Mouse (Mus musculus) bone marrow, adult 2 months (tissue): Measurements from ENCODE around the gene Olfr507. TPM values are rescaled to one million over a fixed set of nuclear protein-coding genes. Genes with fewer than 3 reads are reported as not detected.
"Not testable (repeated sequence)": the region's sequence is repeated elsewhere in the genome, so short reads cannot be mapped to it uniquely, and the experiment has no call there.

Source experiments
- H3K27ac ChIP-seq: fragments of 200-500 bp; 2 replicates; pipeline ENCODE4 v1.5.1; 2012; ENCODE audit warnings: low read depth, mild to moderate bottlenecking, control low read depth, inconsistent platforms, low read length; ENCODE audit not compliant: control insufficient read depth, poor library complexity, insufficient read depth
- H3K4me1 ChIP-seq: fragments of 200-500 bp; 2 replicates; pipeline ENCODE4 v1.6.1; 2011; ENCODE audit warnings: low read length; ENCODE audit not compliant: control insufficient read depth, insufficient read depth
- H3K4me3 ChIP-seq: fragments of 200-500 bp; replicated peaks from 2 replicates; pipeline ENCODE3; 2011; ENCODE audit warnings: mild to moderate bottlenecking, low read depth, low read length, control low read depth; ENCODE audit not compliant: control insufficient read depth
- CTCF ChIP-seq: fragments of 200-500 bp; IDR thresholded peaks from 2 replicates; pipeline ENCODE4 v1.5.1; 2011; ENCODE audit warnings: low read length, control low read depth; ENCODE audit not compliant: control insufficient read depth, insufficient read depth
- POLR2A ChIP-seq: fragments of 200-500 bp; IDR thresholded peaks from 2 replicates; pipeline ENCODE4 v1.6.1; 2011; ENCODE audit warnings: low read depth, mild to moderate bottlenecking, control low read depth, low read length, borderline replicate concordance; ENCODE audit not compliant: control insufficient read depth
- WGBS: fragments of 180-500 bp; shearing (Covaris S2); methylation state at CpG from one replicate; pipeline ENCODE4 v1.1.7; 2018; 5-methylcytosine and 5-hydroxymethylcytosine counted together
- polyA plus RNA-seq: library from polyadenylated mRNA; stranded (reverse); fragments of >200 nt; gene quantifications from 2 replicates; pipeline ENCODE4 v1.2.4, GENCODE M21; 2011; ENCODE audit warnings: low replicate concordance; ENCODE audit not compliant: missing spikeins, insufficient read depth, insufficient read length

Olfr507 gene
- polyA plus RNA-seq, result not detected in 2 replicates

DNA sequence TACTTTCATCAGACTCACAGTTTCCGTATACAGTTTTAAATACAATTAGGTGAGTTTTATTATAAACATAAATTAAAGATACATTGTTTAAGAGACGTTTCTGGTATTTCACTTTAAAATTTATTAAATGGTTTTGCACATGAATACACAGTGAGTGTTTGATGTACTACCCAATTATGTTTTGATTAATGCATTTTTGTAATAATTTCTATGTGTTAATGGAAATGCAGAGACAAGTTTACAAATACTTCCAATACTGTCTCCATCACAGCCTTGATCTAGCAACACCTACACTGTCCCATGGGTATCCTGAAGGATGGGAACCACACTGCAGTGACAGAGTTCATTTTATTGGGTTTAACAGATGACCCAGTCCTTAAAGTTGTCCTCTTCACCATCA, at the start of gene Olfr507:
Gene Olfr507, plus strand, starts transcription at position 301 of the 400 bp plus-strand sequence.
- WGBS, result 65% methylated on average over 2 of the region's 2 CpGs
- H3K4me1 ChIP-seq, result no peaks in the 10 kb centered on the region
- no peak within 1 kb of the TSS for H3K4me3 ChIP-seq

DNA sequence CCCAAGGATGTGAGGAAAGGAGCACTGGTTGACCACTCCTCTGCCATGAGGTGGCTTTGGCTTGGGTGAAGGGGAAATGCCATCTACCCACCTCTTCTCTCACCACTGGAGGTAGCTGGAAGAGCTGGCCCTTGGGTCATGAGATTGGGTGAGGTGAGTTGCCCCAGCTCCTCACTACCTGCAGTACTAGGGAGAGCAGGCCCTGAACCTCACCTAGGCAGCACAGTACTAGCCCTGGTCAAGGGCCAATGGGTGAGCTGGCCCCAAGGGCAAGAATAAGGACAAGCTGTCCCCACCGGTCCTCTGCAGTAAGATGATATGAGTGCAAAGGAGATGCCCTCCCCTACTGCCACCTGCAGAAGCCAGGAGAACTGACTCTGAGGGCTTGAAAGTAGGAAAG, 31.8 kb upstream of the Olfr507 start:
- WGBS, result 91% methylated on average over 1 of the region's 1 CpGs
- Histone ChIP-seq H3K4me1 (no peaks in the 10 kb centered on the region), H3K4me3 (no peak overlapping the region), H3K27ac (no peak overlapping the region)
- TF ChIP-seq CTCF (no peak), POLR2A (no peak)

More for the DNA sequence above, at the start of gene Olfr507:
- H3K27ac ChIP-seq, result no peak within 1 kb of the TSS
- TF ChIP-seq POLR2A (no peak), CTCF (no peak)

DNA sequence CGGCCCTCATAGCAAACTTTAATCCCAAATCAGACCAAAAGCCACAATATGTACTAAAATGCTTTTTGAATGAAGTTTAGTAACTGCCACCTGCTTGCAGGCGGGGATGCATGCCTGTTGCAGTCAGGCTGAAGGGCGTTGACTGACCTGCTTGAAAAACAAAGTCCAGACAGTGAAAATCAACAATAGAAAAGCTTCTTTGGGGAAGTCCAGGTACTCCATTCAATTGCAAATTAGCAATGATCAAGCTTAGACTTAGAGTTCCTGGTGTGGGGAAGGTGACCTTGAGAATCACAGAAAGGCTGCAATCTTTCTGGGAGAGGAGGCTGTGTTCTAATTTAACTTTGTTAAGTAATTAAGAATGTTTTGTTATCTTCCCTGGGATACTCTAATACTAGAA, 19.7 kb upstream of the Olfr507 start:
- not testable (repeated sequence) for H3K27ac ChIP-seq, H3K4me3 ChIP-seq, H3K4me1 ChIP-seq
- 71% methylated on average over 3 of the region's 3 CpGs for WGBS

DNA sequence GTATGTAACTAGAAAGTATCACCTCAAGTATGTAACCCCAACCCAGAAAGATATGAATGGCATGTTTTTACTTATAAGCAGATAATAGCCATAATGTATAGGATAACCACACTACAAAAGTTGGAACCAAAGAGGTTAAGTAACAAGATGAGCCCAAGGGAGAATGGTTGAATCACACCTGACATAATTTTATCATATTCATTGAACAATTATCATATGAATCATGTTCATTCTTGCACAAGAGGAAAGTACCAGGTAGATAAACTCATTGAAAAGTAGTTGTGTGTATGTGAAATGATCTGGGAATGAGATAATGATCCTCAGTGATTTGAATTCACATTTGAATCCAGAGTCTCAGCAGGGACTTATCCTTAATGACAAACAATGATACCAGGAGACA, 11.1 kb upstream of the Olfr507 start, which contains the start of gene Olfr506:
Gene Olfr506, plus strand, starts transcription at position 301 of the 400 bp plus-strand sequence.
- TF ChIP-seq CTCF, result no peak
- no peak for TF ChIP-seq POLR2A
- Histone ChIP-seq H3K4me1 (no peaks in the 10 kb centered on the region), H3K27ac (no peak within 1 kb of the TSS), H3K4me3 (no peak within 1 kb of the TSS)

DNA sequence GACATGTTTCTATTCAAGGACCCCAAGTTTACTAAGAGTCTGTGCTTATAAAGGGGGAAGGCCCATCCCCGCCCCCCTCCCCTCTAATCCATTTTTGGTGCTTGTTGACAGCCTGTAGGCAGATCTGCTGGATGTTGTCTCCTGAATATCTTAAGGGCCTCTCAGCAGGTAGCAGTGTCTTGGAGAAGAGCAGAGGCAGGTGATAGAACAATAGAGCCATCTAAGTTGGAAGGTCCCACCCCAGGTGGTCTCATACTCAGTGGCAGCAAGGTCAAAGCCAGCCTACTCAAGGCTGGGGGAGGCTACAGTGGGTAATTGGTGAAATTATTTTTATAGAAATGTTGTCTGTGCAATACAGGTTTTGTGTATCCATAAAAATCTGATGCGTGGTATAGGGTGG, 7.5 kb upstream of the Olfr507 start:
- no peak for TF ChIP-seq POLR2A
- no peak overlapping the region for H3K4me3 ChIP-seq
- WGBS, result 75% methylated on average over 2 of the region's 2 CpGs
- H3K27ac ChIP-seq, result no peak overlapping the region
- H3K4me1 ChIP-seq, result no peaks in the 10 kb centered on the region

DNA sequence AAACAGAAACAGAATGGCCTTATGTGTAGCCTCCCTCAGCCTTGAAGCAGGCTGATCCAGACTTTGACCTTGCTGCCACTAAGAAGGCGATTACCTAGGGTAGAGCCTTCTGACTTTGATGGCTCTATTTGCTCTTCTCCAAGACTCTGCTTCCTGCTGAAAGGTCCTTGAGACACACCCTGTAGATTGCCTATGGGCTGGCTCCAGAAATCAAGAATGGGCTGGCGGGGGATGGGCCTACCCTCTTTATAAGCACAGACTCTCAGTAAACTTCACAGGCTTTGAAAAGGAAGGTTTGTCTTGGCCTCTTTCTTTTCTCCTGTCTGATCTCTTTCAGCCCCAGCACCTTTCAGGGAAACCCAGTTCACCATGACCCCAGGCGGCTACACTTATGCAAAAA, 4.8 kb upstream of the Olfr507 start:
- WGBS, result 50% methylated on average over 3 of the region's 3 CpGs
- not testable (repeated sequence) for H3K4me1 ChIP-seq, H3K27ac ChIP-seq, H3K4me3 ChIP-seq

DNA sequence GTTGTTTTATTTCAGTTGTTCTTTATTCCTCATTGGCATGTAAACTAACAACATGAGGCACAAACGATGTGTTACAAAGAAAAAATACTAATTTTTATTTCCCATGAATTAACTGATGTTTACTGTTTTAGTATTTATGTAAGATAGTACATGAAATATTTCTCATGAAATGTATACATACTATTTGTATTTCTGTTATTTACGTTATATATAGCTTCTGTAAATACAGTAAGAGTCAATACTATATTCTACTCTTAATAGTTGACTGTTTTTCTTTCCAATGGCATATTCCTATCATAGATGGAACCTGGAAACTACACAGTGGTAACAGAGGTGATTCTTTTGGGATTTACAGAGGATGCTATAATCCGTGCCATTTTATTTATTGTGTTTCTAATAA, 8.1 kb downstream of the Olfr507 start, which contains the start of gene Olfr508:
Gene Olfr508, plus strand, starts transcription at position 301 of the 400 bp plus-strand sequence.
- Histone ChIP-seq H3K4me3 (no peak within 1 kb of the TSS), H3K27ac (no peak within 1 kb of the TSS), H3K4me1 (no peaks in the 10 kb centered on the region)
- WGBS, result 73% methylated on average over 3 of the region's 3 CpGs
- TF ChIP-seq CTCF (no peak), POLR2A (no peak)

DNA sequence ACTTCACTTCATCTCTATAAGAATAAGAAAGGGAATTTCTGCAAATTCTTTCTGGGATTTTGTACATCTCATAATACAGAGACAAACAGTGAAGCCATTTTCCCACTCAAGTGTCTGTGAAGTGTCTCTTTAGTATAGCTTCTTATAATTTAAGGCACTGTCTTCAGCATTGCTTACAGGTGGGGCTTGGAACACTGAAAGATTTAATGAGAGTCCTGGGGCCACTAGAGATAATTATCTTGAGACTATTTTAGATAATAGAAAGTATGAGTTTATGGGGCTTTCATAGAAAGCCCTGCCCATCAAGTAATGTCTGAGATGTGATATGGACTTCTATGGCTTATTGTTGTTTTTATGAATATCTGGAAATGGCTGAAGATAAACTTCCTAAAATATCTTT, 30.2 kb downstream of the Olfr507 start, which contains the start of gene Olfr509:
Gene Olfr509, minus strand, starts transcription at position 101 of the 400 bp plus-strand sequence.
- Histone ChIP-seq H3K4me3 (no peak within 1 kb of the TSS), H3K4me1 (no peaks in the 10 kb centered on the region), H3K27ac (no peak within 1 kb of the TSS)
- TF ChIP-seq CTCF, result no peak
- TF ChIP-seq POLR2A, result no peak

DNA sequence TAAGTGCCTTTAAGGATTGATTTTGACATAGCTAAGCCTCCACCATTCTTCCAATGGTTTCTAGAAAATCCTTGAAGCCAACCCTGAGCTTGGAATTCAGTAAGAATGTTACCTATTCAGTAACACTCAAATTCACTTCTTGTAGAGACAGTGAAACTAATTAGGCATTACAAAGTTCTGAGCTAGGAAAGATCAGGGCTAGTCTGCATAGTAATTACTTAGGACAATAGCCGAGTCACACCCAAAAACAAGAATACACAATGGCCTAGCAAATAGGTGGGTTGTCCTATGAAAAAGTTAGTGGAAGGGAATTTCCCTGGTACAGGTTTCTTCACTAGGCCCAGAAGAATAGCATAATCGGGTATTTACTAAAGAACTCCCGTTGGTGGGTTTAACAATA, 40.8 kb downstream of the Olfr507 start:
- WGBS, result 71% methylated on average over 3 of the region's 3 CpGs

More for the DNA sequence above, 40.8 kb downstream of the Olfr507 start:
- Histone ChIP-seq H3K4me3 (no peak overlapping the region), H3K4me1 (no peaks in the 10 kb centered on the region), H3K27ac (no peak overlapping the region)
- TF ChIP-seq CTCF (no peak), POLR2A (no peak)
